Mouse (Mus musculus) induced T-regulatory cell, adult 2 months (primary cell): ENCODE measurements around the gene Klra9.
"Not testable (repeated sequence)": the region's sequence is repeated elsewhere in the genome, so short reads cannot be mapped to it uniquely, and the experiment has no call there.

Experiments
- DNase-seq: peaks from one replicate; pipeline ENCODE4 v3.0.0-alpha.2; 2012; ENCODE audit warnings: low read depth

Gene Klra9

DNA sequence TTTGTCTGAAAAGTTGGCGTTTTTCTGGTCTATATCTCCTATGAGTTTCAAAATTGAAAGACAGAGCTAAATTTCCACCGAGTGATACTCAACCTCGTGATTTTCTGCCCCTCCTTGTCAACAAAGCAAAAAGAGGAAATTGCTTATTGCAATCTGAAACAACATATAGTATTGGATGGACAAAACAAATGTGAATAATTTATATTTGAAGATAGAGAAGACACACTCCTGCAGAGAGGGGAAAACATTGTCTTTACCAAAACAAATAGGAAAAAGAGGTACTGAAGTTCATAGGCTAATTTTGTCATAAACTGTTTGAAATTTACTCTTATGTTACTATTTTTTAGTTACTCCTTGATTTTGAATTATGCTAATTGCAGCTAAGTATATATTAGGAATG is at the start of gene Klra9:
Klra9 (minus strand) TSS at position 101 of the 400 bp plus-strand sequence.
- not testable (repeated sequence) for DNase-seq

DNA sequence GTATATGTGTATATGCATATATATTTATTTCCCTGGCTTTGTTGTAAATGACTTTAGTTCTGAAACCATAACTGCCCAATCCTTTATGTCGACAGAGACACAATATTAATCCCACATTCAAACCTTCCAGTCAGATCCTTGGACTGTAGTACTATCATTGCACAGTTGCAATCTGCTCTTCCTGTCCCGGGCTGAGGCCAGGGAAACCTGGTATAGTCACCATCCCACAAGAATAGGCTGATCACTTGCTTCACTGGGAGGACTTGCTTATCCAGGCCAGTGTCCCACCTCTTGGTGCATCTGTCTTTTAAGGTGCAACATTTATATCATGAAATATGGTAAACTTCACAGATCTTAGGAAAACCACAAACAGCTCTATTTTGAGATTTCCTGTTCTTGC is 44.6 kb upstream of the Klra9 start:
- DNase-seq, result no peak

DNA sequence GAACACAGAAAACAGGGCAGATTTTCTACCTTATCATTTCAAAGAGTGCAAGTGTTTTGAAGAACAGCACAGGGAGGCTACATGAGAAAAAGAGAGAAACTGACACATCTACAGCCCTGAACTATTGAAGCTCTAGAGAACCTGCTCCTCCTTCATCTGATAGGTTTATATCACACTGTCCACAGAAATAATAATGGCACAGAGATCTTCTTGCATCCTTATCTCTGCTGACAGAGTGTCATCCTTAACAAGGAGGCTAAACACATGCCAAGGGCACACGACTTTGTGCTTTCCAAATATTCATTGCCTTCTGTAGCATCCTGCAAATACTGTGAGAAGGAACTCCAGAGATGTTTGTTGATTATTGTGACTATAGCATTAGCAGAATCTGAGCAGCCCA is 43.7 kb upstream of the Klra9 start:
- DNase-seq, result no peak

DNA sequence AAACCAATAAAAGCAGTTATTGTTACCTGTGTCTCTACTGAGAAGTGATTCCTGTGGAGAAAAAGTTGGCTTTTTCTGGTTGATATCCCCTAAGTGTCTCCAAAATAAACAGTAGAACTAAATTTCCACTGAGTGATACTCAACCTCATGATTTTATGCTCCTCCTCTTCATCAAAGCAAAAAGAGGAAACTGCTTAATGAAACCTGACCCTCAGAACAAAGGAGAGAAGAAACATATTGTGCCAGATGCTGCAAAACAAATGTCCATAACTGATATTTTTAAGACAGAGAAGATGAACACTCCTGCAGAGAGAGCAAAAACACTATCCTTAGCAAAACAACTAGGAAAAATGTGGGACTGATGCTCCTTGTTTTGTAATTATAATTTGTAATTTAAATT is 40.3 kb upstream of the Klra9 start, which contains the start of gene Klra7:
Klra7 (minus strand) TSS at position 101 of the 400 bp plus-strand sequence.
- no peak for DNase-seq

DNA sequence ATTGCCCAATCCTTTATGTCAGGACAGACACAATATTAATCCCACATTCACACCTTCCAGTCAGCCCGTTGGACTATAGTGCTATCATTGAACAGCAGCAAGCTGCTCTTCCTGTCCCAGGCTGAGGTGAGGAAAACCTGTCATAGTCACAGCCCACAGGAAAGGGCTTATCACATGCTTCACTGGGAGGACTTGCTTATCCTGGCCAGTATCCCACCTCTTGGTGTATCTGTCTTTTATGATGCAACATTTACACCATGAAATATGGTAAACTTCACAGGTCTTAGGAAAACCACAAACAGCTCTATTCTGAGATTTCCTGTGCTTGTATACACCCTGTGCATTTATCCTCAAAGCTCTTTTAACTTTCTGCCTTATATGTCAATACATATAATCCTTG is 4.5 kb upstream of the Klra9 start:
- DNase-seq, result not testable (repeated sequence)

DNA sequence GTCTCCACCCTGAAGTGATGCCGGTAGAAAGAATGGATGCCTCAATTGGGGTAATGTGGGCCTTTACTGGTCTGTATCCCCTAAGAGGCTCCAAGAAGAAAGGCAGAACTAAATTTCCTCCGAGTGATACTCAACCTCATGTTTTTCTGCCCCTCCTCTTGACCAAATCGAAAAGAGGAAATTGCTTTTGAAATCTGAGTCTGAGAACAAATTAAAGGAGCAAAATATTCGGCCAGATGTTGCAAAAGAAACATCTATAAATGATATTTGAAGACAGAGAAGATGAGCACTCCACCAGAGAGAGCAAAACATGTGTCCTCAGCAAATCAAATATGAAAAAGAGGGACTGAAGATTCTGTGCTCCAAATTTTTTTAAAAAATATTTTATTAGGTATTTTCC is 63.1 kb downstream of the Klra9 start, which contains the start of gene Klra8:
Klra8 (minus strand) TSS at position 101 of the 400 bp plus-strand sequence.
- DNase-seq, result not testable (repeated sequence)
